Mouse (Mus musculus) left cerebral cortex, adult 2 months (tissue): ENCODE measurements around the gene Pde4d. TPM values are rescaled to one million over a fixed set of nuclear protein-coding genes. Genes with fewer than 3 reads are reported as not detected.
A peak's percentile ranks its signal among the peaks of the same experiment; 100 is the strongest.

Experiments used
- DNase-seq, 2 experiments: peaks; one replicate each; pipeline ENCODE4 v3.0.0; 2021 to 2022; ENCODE audit warnings: low spot score in 2 of 2, mixed read lengths in 1 of 2; ENCODE audit errors: extremely low spot score in 1 of 2
- H3K27ac ChIP-seq: fragments of 200-600 bp; 2 replicates; pipeline ENCODE4 v1.8.1; 2022
- H3K4me3 ChIP-seq: fragments of 200-600 bp; 2 replicates; pipeline ENCODE4 v1.8.1; 2022
- CTCF ChIP-seq: fragments of 200-600 bp; IDR thresholded peaks from 2 replicates; pipeline ENCODE4 v1.8.1; 2022; ENCODE audit warnings: antibody characterized with exemption, mild to moderate bottlenecking, moderate library complexity
- intact Hi-C: fragments of 180-260 bp; cut with DNase I; formaldehyde crosslinking; loops from one replicate; pipeline ENCODE4 v1.15.1; 2025
- total RNA-seq, 2 experiments: library from RNA; stranded (reverse); gene quantifications; 2 replicates each; pipeline ENCODE4 v1.2.3; 2021

Pde4d gene
- total RNA-seq, 2 experiments from 2014 or later = 116 to 121 TPM

DNA sequence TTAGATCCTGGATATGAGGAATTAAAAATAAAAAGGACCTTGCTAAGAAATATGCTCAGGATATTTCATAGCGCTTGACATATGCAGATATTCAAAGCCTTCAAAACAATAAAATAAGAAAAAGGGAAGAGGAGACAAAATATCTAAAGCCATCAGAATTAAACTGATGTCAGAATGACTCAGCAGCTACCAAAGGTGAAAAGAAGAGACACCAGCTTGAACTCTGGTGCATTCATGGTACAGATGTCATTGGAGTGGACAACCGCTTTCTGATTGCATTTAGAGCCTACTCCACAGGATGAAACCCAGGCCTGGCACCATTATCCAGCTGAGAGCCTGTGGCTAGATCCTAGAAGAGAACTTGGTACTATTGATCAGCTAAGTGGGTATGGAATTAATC lies 1161.0 kb downstream of the Pde4d start:
- no peak for DNase-seq
- TF ChIP-seq CTCF = no peak
- intact Hi-C loops = loop anchor here (2.0 kb wide), 1 partner anchor 382 kb away; no protein-coding TSS in a partner anchor
- H3K4me3 ChIP-seq = no peak overlapping the region
- no peak overlapping the region for H3K27ac ChIP-seq

DNA sequence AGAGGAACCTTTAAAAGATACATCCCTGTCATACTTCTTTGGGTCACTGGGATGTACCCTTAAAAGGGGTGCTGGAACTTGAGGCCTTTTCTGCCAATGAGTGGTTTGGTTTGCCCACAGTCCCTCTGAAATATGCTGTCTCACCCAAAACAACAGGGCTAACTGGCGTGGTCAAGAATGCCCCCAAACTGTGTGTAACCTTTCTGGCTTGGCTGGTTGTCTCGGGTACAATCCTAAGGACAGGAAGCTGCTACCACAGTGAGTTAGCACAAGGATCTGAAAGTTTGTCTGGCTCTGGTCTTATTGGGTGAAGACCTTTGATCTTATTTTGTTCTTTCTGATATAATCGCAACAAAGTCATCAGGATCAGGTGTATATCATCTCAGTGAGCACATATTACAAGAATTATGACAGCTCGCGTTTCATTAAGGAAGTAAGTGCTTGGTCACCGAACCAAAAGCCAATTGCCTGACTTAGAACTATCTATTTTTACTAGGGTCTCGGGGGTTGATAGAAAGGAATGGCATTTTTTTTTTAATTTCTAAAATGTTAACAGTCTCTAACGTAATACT lies 1165.6 kb downstream of the Pde4d start:
- H3K4me3 ChIP-seq = no peak overlapping the region
- intact Hi-C loops = loop anchor here (5.0 kb wide), 2 partner anchors 72 to 142 kb away; no protein-coding TSS in a partner anchor
- no peak for TF ChIP-seq CTCF
- DNase-seq = no peak
- H3K27ac ChIP-seq = no peak overlapping the region

DNA sequence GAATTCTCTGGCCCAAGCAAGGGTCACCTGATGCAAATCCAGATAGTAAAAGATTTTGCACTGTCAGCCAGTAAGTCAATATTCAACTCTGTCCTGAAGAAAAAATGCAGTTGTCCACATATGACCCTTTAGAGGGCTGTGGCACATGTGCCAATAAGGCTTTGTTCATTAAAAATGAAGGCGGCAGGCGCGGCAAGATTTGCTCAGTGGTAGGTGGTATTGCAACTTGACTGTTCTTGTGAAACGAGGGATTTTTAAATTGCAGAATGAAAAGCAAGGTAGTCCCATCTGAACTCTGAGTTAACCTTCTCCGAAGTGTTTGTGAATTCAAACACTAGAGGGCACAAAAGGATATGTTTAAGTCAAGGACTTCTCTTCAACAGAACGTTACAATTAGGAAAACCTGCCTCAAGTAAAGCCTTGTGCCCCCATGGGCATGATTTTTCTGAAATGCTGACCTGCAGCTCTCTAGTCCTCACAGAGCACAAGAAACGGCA lies 1166.1 kb downstream of the Pde4d start:
- intact Hi-C loops = loop anchor here (2.0 to 5.0 kb wide), 3 partner anchors 71 to 141 kb away; no protein-coding TSS in a partner anchor
- DNase-seq = no peak
- H3K4me3 ChIP-seq = no peak overlapping the region
- H3K27ac ChIP-seq = no peak overlapping the region
- peak; percentile 64 for TF ChIP-seq CTCF

DNA sequence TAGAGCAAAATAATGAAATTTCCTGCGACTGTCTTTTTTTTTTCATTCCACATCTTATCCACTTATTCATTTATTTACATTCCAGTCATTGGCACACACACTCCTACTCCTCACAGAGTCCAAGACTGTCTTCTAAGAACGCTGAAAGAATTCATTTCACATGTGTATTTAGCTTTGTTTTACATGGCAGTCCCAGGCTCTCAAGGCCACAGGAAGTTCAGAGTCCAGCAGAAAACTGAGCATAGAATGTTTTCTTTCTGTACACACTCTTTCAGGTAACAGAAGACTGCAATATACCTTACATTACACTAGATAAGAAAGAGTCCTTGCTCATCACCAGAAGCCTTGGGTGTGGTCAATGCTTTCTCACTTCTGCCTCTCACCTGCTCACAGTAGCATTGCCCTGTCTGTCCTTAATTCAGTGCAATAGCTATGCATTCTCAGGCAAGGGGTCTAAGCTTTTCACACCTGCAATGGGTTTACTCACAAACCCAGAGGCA lies 1169.5 kb downstream of the Pde4d start:
- no peak overlapping the region for H3K27ac ChIP-seq
- H3K4me3 ChIP-seq = no peak overlapping the region
- no peak for DNase-seq
- intact Hi-C loops = loop anchor here (5.0 kb wide), 2 partner anchors 68 to 138 kb away; no protein-coding TSS in a partner anchor
- TF ChIP-seq CTCF = no peak

DNA sequence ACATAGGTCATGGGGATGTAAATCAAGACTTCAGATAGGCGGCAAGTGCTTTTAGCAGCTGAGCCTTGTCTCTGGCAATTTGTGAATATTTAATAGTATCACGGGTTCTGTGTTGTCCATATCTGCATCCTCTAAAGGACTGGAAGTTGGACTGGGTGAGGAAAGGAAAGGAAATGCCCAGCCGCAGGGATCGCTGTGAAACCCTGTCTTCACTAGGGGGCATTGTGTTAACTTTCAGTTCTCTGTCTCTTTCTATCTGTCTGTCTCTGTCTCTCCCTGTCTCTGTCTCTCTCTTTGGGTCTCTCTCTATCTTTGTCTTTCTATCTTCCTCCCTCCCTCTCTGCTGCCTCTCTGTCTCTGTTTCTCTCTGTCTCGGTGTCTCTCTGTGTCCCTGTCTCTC lies 1172.5 kb downstream of the Pde4d start:
- intact Hi-C loops = loop anchor here (5.0 kb wide), 1 partner anchor 290 kb away; no protein-coding TSS in a partner anchor
- DNase-seq = no peak
- H3K27ac ChIP-seq = no peak overlapping the region
- no peak overlapping the region for H3K4me3 ChIP-seq
- peak; percentile 38 for TF ChIP-seq CTCF

DNA sequence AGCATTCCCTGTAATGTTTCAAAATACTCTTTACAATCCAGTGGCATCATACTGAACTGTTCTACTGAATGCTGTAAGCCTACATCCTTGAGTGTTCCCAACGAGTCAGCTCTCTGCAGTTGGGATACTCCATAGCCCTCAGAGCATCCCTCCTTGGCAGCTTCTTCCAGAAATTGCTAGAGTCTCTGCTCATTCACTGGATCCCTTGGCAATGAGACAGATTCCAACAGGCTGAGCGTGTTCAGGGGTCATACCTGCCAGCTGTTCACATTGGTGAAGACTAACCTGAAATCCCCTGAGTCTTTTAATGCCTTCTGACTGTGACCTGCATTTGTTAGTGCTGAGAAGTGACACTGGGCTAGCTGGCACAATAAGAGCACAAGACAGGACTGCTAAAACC lies 1173.5 kb downstream of the Pde4d start:
- no peak overlapping the region for H3K27ac ChIP-seq
- no peak for DNase-seq
- intact Hi-C loops = loop anchor here (5.0 kb wide), 1 partner anchor 289 kb away; no protein-coding TSS in a partner anchor
- H3K4me3 ChIP-seq = no peak overlapping the region
- no peak for TF ChIP-seq CTCF

DNA sequence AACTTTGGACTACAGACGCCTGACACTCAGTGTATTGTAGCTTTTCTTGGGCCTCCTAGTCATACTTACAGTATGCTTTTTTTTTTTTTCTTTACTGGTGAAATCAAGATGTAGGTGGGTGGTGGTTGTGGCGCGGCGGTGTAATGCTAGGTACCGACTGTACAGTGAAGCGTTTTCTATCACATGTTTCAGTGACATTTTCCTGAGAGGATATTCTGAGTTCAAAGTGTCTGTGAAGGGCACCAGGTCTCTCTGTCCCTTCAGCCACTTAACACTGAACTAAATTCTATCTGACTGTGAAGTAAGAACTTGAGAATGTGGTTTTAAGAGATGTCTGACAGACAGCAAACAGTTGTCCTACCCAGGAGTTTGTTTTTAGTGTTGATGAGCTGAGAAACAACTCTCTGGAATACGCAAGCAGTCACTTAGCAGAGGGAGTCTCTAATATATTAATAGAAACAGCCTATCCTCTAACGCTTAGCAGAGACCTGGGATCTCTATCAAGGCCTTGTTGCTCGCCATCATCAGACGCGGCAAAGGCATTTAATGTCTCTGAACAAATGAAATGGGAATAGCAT lies 1175.1 kb downstream of the Pde4d start:
- no peak for TF ChIP-seq CTCF
- no peak overlapping the region for H3K27ac ChIP-seq
- intact Hi-C loops = loop anchor here (5.0 kb wide), 1 partner anchor 287 kb away; no protein-coding TSS in a partner anchor
- H3K4me3 ChIP-seq = no peak overlapping the region
- no peak for DNase-seq

DNA sequence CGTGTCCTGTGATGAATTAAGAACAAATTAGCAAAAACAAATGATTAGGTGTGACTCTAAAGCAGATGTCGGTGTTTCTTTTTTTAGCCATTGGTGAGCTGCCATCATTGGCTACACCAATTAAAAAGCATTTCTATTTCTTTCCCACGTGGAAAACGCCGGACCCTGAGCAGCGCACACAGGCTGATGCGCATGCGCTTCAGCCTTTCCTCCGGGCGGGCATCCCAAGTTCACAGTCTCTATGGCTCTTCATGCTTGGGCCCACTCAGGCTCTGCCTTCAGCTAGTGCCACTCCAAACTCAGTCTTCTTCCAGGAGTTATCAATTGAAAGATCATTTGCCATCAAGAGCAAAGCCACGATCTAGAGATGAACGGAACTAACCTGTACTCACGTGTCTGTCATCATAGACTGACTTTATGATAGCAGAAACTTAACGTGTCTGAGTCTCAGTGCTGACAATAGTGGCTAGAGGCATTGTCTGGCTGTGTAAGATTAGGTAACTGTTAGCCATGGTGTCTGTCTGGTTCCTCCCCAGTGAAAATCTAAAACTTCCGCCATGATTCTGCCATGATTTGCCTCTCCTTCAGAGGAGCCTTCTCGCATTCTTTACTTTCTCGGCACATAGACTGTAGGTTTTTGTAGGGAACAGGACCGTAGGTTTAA lies 1175.8 kb downstream of the Pde4d start:
- H3K4me3 ChIP-seq = no peak overlapping the region
- no peak for TF ChIP-seq CTCF
- intact Hi-C loops = no loop called here
- no peak overlapping the region for H3K27ac ChIP-seq
- no peak for DNase-seq

DNA sequence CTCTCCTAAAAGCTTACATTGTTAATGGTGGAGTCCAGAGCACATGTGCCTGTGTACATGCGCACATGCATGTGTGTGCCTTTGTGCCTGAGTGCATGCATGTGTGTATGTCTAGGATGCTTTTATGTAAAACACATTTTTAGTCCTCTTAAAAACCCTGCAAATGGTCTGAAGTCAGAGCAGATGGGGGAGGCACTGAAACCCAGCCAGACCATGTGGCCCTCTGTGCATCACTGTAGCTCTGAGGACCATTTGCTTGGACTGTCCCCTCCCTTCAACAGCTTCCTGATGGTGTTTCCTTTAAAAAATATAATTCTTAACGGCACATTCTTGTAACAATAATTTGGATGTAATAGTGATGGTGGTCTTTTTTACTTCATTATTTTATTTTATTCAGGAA lies 1177.5 kb downstream of the Pde4d start:
- intact Hi-C loops = no loop called here
- no peak overlapping the region for H3K27ac ChIP-seq

DNA sequence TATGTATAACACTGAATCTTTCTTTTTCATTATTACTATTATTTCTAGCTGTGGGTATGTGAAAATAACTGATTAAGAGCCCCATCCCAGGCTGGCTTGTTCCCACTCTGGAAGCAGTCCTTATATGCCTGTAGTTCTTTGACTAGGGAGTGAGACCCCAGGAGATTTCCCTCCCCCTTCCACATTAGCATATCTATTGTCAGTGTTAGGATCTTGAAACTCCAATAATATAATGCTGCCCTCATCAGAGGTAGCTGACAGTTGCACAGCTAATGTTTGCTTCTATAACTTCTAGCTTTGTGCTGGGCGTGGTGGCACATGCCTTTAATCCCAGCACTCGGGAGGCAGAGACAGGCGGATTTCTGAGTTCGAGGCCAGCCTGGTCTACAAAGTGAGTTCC lies 1178.9 kb downstream of the Pde4d start:
- DNase-seq = no peak
- H3K4me3 ChIP-seq = no peak overlapping the region
- TF ChIP-seq CTCF = no peak
- intact Hi-C loops = no loop called here
- no peak overlapping the region for H3K27ac ChIP-seq

More for the DNA sequence above, 1177.5 kb downstream of the Pde4d start:
- H3K4me3 ChIP-seq = no peak overlapping the region
- no peak for DNase-seq
- TF ChIP-seq CTCF = no peak

DNA sequence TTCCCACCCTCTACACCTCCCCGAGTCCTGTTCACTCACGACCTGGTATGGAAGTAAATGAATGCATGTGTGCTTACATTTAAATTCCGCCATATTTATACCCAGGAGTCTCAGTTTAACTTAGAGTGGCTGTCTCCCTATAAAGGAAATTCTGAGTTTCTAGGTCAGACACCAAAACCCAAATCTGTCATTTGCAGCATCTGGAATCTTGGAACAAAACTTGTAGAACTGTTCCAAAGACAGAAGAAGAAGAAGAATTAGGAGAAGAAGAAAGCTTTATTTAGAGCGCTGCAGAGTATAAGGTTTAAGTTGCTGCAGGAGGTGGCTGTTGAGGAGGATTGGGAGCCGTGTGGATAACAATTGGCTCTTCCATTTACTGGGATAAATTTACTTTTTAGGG lies 1179.5 kb downstream of the Pde4d start:
- no peak for TF ChIP-seq CTCF
- DNase-seq = no peak
- Histone ChIP-seq H3K27ac (no peak overlapping the region), H3K4me3 (no peak overlapping the region)
- intact Hi-C loops = no loop called here
